Mouse (Mus musculus): ENCODE measurements at regions not wholly inside any gene's neighbourhood (a gene's known extent, or its start where the extent isn't known, plus 50 kb on each side); places are given as distances from the start of the nearest gene placed in this dataset.

- TF ChIP-seq CTCF (IDR thresholded peaks at IDR 0.05) (no peak), POLR2A (IDR thresholded peaks at IDR 0.05; ENCODE audit: insufficient read depth, low read depth, low read length) (no peak)
Measured at GRCm38 (mm10) chr17:52304133-52304532, 298.4 kb upstream of the Kcnh8 start.
